Mouse (Mus musculus): ENCODE measurements around the gene Rora. TPM values are rescaled to one million over a fixed set of nuclear protein-coding genes. Genes with fewer than 3 reads are reported as not detected.

Gene Rora
- polyA plus RNA-seq, 1 experiment from 2014 or later: 23.2 TPM

GRCm38 (mm10) chr9:69150224-69150623 is 496.6 kb downstream of the Rora start:
- WGBS: 38% methylated on average over 14 of the region's 14 CpGs
- Histone ChIP-seq H3K27me3 (ENCODE audit: control insufficient read depth, insufficient read depth, low read length) (no peaks in the 10 kb centered on the region), H3K27ac (ENCODE audit: low read depth, low read length) (no peak overlapping the region), H3K4me2 (ENCODE audit: low read depth, low read length) (no peak overlapping the region), H3K4me1 (ENCODE audit: control insufficient read depth, insufficient read depth, low read length) (no peaks in the 10 kb centered on the region), H3K36me3 (ENCODE audit: control insufficient read depth, insufficient read depth, low read length) (no peaks in the 10 kb centered on the region), H3K4me3 (ENCODE audit: low read depth, low read length) (no peak overlapping the region), H3K9me3 (ENCODE audit: control insufficient read depth, low read length) (no peaks in the 10 kb centered on the region), H3K9ac (replicated peaks; ENCODE audit: low read depth, low read length) (no peak overlapping the region)
- no peak for ATAC-seq (ENCODE audit: low read depth)

DNA sequence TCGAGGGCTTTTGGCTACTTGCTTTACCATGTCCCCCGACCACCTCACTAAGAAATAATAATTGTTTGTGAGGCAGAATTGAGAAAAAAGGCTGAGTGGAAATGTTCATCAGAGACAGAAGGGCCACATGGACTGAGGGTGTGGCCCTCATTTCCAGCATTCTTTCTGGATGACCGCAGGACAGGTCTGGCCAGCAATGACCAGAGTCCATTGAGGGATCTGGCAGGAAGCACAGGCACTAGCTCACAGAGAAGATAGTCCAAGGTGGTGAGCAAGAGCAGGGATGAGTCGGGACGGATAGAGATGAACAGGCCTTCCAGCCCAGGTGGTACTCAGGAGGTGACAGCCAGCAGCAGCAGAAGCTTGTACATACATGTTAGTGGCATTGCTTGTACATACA is 501.1 kb downstream of the Rora start:
- 97% methylated on average over 5 of the region's 5 CpGs for WGBS
- Histone ChIP-seq H3K4me2 (ENCODE audit: low read depth, low read length) (no peak overlapping the region), H3K9me3 (ENCODE audit: control insufficient read depth, low read length) (no peaks in the 10 kb centered on the region), H3K4me3 (ENCODE audit: low read depth, low read length) (no peak overlapping the region), H3K36me3 (ENCODE audit: control insufficient read depth, insufficient read depth, low read length) (no peaks in the 10 kb centered on the region), H3K27me3 (ENCODE audit: control insufficient read depth, insufficient read depth, low read length) (no peaks in the 10 kb centered on the region), H3K27ac (ENCODE audit: low read depth, low read length) (no peak overlapping the region), H3K4me1 (ENCODE audit: control insufficient read depth, insufficient read depth, low read length) (no peaks in the 10 kb centered on the region), H3K9ac (replicated peaks; ENCODE audit: low read depth, low read length) (no peak overlapping the region)
- no peak for ATAC-seq (ENCODE audit: low read depth)

- Histone ChIP-seq H3K4me3 (ENCODE audit: low read depth, low read length) (no peak overlapping the region), H3K9ac (replicated peaks; ENCODE audit: low read depth, low read length) (no peak overlapping the region), H3K27ac (ENCODE audit: low read depth, low read length) (no peak overlapping the region), H3K4me2 (ENCODE audit: low read depth, low read length) (no peak overlapping the region), H3K27me3 (ENCODE audit: control insufficient read depth, insufficient read depth, low read length) (no peaks in the 10 kb centered on the region), H3K36me3 (ENCODE audit: control insufficient read depth, insufficient read depth, low read length) (no peaks in the 10 kb centered on the region), H3K9me3 (ENCODE audit: control insufficient read depth, low read length) (no peaks in the 10 kb centered on the region), H3K4me1 (ENCODE audit: control insufficient read depth, insufficient read depth, low read length) (no peaks in the 10 kb centered on the region)
- ATAC-seq (ENCODE audit: low read depth): no peak
- WGBS: 77% methylated on average over 8 of the region's 8 CpGs
Observed at GRCm38 (mm10) chr9:69155836-69156595, 502.4 kb downstream of the Rora start.

- Histone ChIP-seq H3K27ac (ENCODE audit: low read depth, low read length) (no peak overlapping the region), H3K9me3 (ENCODE audit: control insufficient read depth, low read length) (no peaks in the 10 kb centered on the region), H3K4me2 (ENCODE audit: low read depth, low read length) (no peak overlapping the region), H3K4me1 (ENCODE audit: control insufficient read depth, insufficient read depth, low read length) (no peaks in the 10 kb centered on the region), H3K36me3 (ENCODE audit: control insufficient read depth, insufficient read depth, low read length) (no peaks in the 10 kb centered on the region), H3K4me3 (ENCODE audit: low read depth, low read length) (no peak overlapping the region), H3K27me3 (ENCODE audit: control insufficient read depth, insufficient read depth, low read length) (no peaks in the 10 kb centered on the region), H3K9ac (replicated peaks; ENCODE audit: low read depth, low read length) (no peak overlapping the region)
- ATAC-seq (ENCODE audit: low read depth): no peak
- 90% methylated on average over 5 of the region's 5 CpGs for WGBS
Observed at GRCm38 (mm10) chr9:69160818-69161217, 507.2 kb downstream of the Rora start.

- no peaks in the 10 kb centered on the region for H3K27me3 ChIP-seq (ENCODE audit: control insufficient read depth, insufficient read depth, low read length)
- 72% methylated on average over 7 of the region's 7 CpGs for WGBS
- ATAC-seq (ENCODE audit: low read depth): no peak
Observed at GRCm38 (mm10) chr9:69164653-69165052, 511.1 kb downstream of the Rora start.

DNA sequence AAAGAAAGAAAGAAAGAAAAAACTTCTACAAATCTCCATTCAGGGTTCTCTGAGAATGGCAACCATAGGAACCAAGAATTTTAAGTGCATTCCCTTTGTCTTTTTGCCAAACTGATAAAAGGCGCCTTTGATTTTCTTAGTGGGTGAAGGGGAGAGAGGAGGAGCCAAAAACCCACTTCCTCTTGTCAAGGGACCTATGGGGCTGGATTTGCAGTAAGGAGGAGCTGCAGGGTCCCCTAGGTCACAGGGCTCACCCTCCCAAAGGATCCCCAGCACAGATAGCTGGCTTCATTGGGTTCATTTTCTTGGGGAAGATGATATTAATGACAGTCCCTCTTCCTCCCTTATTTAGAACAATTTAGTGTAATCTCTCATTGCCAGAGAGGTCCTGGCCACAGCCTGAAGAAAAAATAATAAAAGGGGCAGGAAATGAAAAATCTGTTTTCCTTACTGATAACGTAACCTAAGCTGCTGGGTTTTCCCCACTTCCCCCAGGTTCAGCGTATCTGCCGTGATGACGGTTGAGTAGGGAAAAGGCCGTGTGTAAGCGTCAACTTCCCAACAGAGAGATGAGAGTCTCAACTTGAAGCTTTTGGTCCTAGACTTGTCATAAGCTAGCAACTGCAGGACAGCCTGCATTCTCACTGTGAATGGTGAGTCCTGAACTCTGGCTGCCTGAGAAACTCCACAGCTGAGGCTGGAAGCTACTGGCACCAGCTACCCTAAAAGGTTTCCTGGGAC is 511.7 kb downstream of the Rora start:
- H3K4me2 ChIP-seq (ENCODE audit: low read depth, low read length): no peak overlapping the region
- H3K9ac ChIP-seq (replicated peaks; ENCODE audit: low read depth, low read length): no peak overlapping the region
- no peak overlapping the region for H3K4me3 ChIP-seq (ENCODE audit: low read depth, low read length)
- no peak overlapping the region for H3K27ac ChIP-seq (ENCODE audit: low read depth, low read length)
- no peaks in the 10 kb centered on the region for H3K27me3 ChIP-seq (ENCODE audit: control insufficient read depth, insufficient read depth, low read length)
- H3K36me3 ChIP-seq (ENCODE audit: control insufficient read depth, insufficient read depth, low read length): no peaks in the 10 kb centered on the region
- ATAC-seq (ENCODE audit: low read depth): no peak
- H3K9me3 ChIP-seq (ENCODE audit: control insufficient read depth, low read length): no peaks in the 10 kb centered on the region
- H3K4me1 ChIP-seq (ENCODE audit: control insufficient read depth, insufficient read depth, low read length): no peaks in the 10 kb centered on the region
- WGBS: 89% methylated on average over 7 of the region's 7 CpGs

More at GRCm38 (mm10) chr9:69164653-69165052, 511.1 kb downstream of the Rora start:
- no peak overlapping the region for H3K27ac ChIP-seq (ENCODE audit: low read depth, low read length)
- no peaks in the 10 kb centered on the region for H3K4me1 ChIP-seq (ENCODE audit: control insufficient read depth, insufficient read depth, low read length)
- H3K9ac ChIP-seq (replicated peaks; ENCODE audit: low read depth, low read length): no peak overlapping the region
- H3K9me3 ChIP-seq (ENCODE audit: control insufficient read depth, low read length): no peaks in the 10 kb centered on the region
- no peak overlapping the region for H3K4me3 ChIP-seq (ENCODE audit: low read depth, low read length)
- H3K4me2 ChIP-seq (ENCODE audit: low read depth, low read length): no peak overlapping the region
- no peaks in the 10 kb centered on the region for H3K36me3 ChIP-seq (ENCODE audit: control insufficient read depth, insufficient read depth, low read length)

- H3K9me3 ChIP-seq (ENCODE audit: control insufficient read depth, low read length): no peaks in the 10 kb centered on the region
- no peaks in the 10 kb centered on the region for H3K36me3 ChIP-seq (ENCODE audit: control insufficient read depth, insufficient read depth, low read length)
- no peak overlapping the region for H3K4me2 ChIP-seq (ENCODE audit: low read depth, low read length)
- H3K4me3 ChIP-seq (ENCODE audit: low read depth, low read length): no peak overlapping the region
- H3K27me3 ChIP-seq (ENCODE audit: control insufficient read depth, insufficient read depth, low read length): no peaks in the 10 kb centered on the region
- WGBS: 84% methylated on average over 6 of the region's 6 CpGs
- H3K4me1 ChIP-seq (ENCODE audit: control insufficient read depth, insufficient read depth, low read length): no peaks in the 10 kb centered on the region
- ATAC-seq (ENCODE audit: low read depth): no peak
- H3K27ac ChIP-seq (ENCODE audit: low read depth, low read length): no peak overlapping the region
- no peak overlapping the region for H3K9ac ChIP-seq (replicated peaks; ENCODE audit: low read depth, low read length)
Observed at GRCm38 (mm10) chr9:69174061-69174460, 520.5 kb downstream of the Rora start.

- Histone ChIP-seq H3K4me3 (ENCODE audit: low read depth, low read length) (no peak overlapping the region), H3K27me3 (ENCODE audit: control insufficient read depth, insufficient read depth, low read length) (no peaks in the 10 kb centered on the region), H3K4me1 (ENCODE audit: control insufficient read depth, insufficient read depth, low read length) (no peaks in the 10 kb centered on the region), H3K9ac (replicated peaks; ENCODE audit: low read depth, low read length) (no peak overlapping the region), H3K4me2 (ENCODE audit: low read depth, low read length) (no peak overlapping the region), H3K9me3 (ENCODE audit: control insufficient read depth, low read length) (no peaks in the 10 kb centered on the region), H3K36me3 (ENCODE audit: control insufficient read depth, insufficient read depth, low read length) (no peaks in the 10 kb centered on the region), H3K27ac (ENCODE audit: low read depth, low read length) (no peak overlapping the region)
- 69% methylated on average over 10 of the region's 10 CpGs for WGBS
- ATAC-seq (ENCODE audit: low read depth): no peak
Observed at GRCm38 (mm10) chr9:69174527-69175116, 521.0 kb downstream of the Rora start.

GRCm38 (mm10) chr9:69176988-69177387 is 523.4 kb downstream of the Rora start:
- Histone ChIP-seq H3K4me1 (ENCODE audit: control insufficient read depth, insufficient read depth, low read length) (no peaks in the 10 kb centered on the region), H3K9me3 (ENCODE audit: control insufficient read depth, low read length) (no peaks in the 10 kb centered on the region), H3K36me3 (ENCODE audit: control insufficient read depth, insufficient read depth, low read length) (no peaks in the 10 kb centered on the region), H3K27me3 (ENCODE audit: control insufficient read depth, insufficient read depth, low read length) (no peaks in the 10 kb centered on the region), H3K4me2 (ENCODE audit: low read depth, low read length) (no peak overlapping the region), H3K27ac (ENCODE audit: low read depth, low read length) (no peak overlapping the region), H3K9ac (replicated peaks; ENCODE audit: low read depth, low read length) (no peak overlapping the region), H3K4me3 (ENCODE audit: low read depth, low read length) (no peak overlapping the region)
- ATAC-seq (ENCODE audit: low read depth): no peak
- 84% methylated on average over 3 of the region's 3 CpGs for WGBS

Data from neural tube, embryonic 14.5 days (tissue).